Mouse (Mus musculus): ENCODE results near the gene Btn2a2.
A peak's percentile ranks its signal among the peaks of the same experiment; 100 is the strongest.

Btn2a2 gene

DNA sequence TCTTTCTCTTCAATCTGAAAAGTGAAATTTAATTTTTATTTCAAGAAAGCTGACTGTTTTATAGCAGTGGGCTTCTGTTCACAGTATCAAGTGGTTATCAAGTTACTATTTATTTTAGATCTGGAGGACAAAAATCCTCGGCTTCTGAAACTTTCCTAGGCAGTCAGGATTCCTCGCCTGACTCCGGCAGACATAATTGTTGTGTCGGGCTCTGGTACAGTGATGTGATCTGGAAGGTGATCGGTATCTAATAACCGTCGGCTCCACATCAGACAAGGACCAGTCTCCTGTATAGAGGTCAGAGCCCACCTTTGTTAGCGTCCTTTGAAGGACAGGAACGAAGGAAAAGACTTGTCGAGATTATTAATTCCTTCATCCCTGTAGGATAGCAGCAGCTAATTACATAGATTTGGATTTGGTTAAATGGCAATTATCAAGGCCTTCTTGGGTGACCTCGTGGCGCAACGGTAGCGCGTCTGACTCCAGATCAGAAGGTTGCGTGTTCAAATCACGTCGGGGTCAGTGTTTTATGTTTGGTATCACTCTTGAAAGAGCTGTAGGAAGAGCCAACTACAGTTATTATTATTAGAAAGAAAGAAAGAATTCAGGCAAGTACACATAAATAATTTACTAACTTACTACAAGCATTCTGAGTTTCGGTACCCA lies 9.1 kb upstream of the Btn2a2 start:
- no peak for DNase-seq (ENCODE audit: low spot score)

DNA sequence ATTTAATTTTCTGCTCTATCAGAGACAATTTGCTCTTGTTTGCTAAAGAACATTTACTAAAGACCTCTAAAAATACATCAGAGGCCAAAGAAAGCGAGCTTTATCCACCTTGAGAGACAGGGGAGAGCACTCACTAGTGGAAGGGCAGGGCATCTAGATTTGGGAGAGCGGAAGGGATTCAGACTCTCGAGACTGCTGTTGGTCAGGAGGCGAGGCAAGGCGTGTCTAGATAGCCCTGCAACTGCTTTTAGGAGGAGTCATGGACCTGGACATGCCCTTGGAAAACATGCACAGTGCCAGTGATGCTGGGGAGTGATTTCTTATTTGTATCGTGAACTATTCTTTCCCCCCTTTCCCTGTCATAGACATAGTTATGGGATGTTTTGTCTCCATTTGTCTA lies 6.9 kb upstream of the Btn2a2 start:
- peak; percentile 20 for DNase-seq (ENCODE audit: low spot score)

DNA sequence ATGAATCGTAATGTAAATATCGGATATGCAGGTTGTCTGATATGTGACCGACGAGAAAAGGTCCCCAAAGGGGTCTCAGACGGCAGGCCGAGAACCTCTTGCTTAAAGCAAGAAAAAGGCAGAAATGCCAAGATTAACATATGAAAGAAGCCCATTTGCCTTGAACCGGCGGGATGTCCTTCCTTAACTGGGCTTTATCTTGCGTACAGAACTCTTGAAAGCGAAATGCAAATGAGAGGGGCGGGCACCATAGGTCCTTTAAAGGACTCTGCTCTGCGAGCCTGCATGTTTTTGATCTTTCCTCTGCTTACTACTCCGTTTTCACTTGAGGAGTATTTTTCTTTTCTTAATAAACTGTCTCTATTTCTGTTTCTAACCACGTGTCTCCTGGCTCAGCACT lies 3.3 kb upstream of the Btn2a2 start:
- DNase-seq (ENCODE audit: low spot score), result no peak

DNA sequence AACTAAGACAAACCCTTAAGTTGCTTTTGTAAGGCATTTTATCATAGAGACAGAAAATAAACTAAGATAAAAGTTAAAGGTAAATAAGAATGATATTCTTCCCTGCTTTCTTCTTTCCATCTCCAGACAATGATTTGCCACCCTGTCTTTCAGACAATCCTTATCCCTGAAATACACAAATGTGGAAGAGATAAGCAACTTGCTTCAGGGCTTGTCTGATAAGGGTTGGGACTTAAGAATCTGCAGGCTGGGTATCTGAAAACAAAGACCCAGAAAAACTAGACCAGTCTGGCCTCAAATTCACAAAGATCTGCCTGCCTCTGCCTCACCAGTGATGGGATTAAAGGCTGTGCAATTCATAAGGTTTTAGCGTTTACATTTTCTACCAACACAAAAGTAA lies 2.6 kb upstream of the Btn2a2 start:
- no peak for DNase-seq (ENCODE audit: low spot score)

DNA sequence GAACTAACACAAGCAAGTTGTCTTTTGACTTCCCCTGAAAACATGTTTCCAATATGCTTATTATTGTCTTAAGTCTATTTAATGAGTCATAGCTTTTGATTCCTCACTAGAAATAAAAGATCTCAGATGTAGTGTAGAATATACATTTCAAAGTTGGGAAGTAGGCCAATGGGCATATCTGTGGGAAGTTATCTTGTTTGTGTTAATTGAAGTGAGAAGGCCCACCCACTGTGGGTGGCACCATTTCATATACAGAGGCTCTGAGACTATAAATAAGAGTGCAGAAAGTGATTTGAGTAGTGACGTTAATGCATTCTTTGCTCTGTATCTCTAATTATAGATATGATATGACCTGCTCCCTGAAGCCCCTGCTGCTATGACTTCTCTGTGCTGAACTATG lies 2.2 kb upstream of the Btn2a2 start:
- no peak for DNase-seq (ENCODE audit: low spot score)

DNA sequence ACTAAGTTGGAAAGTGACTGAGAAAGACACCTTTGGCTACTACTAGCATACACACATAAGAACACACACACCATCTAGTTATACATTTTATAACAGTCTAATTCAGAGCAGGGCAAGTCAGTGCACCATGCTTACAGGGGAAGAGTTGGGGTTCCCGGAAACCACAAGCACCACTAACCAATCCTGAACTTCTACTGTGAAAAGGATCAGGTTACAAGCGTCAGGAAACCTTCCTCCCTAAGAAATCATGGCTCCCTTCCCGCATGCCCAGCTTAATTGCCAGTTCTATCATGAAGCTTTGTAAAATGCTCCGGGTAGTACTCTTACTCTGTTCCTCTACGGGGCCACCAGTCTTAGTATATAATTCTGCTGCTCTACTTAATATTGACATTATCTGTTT lies 3.4 kb downstream of the Btn2a2 start:
- no peak for DNase-seq (ENCODE audit: low spot score)

DNA sequence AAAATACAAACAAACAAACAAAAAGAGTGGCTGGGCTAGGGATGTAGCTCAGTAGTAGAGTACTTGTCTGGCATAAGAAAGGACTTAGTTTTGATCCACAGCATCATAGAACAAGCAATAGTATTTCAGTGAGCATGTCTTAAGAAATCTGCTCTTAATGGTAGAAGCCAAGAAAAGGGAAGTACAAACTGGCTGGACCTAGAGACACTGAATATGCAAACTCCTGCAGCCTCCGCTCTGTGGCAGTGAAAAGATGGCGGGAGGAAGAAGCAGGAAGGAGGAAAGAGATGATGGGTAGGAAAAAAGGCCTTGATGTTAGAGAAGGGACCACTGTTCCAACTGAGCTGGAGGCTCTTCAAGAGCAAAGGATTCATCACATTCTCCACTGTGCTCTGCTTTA lies 5.5 kb downstream of the Btn2a2 start:
- no peak for DNase-seq (ENCODE audit: low spot score)

DNA sequence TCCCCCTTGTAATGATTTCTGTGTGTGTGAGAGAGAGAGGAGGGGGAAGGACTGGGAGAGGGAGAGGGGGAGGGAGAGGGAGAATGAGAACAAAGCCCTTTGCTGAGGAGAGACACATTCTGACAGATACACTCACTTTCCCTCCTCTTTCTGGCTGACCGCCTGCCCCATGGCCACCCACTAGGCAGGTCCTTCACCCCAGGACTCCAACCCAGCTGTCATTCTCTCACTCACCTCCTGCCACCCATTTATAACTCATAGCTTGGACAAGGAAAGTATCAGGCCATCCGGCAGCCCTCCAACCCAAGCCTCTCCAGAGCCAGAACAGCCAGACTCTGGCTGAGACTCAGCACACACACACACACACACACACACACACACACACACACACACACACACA lies 13.0 kb downstream of the Btn2a2 start:
- DNase-seq (ENCODE audit: low spot score), result no peak

DNA sequence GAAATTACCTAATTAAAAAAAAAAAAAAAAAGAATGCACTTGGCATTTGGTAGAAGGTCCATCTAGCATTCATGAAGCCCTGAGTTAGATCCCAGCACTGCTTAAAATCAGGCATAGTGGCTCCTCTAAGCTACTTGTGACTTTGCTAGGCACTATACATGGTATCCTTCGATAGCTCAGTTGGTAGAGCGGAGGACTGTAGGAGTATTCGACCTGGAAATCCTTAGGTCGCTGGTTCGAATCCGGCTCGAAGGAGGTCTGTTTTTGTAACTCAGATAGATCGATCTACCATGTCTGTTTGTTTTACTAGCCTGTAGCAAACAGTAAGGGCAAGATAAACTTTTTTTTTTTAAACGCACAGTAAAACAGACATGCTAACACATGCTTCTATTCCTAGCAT lies 21.7 kb downstream of the Btn2a2 start:
- peak; percentile 60 for DNase-seq (ENCODE audit: low spot score)

DNA sequence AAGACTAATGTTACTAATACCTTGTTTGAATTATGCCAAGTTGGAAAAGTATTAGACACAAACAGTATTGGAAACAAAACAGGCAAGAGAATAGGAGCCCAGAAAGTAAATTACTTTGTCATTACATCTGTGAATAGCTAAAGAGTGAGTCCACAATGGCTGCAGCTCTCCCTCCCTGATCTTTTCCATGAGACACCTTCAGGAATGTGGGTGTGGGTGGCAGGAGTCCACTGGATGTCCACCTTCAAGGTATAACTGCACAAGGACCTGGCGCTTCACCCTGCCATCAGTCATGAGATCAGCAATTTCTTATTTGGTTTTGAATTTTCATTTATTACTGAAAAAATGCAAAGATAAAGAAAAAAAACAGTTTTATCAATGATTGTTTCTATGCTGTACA lies 22.4 kb downstream of the Btn2a2 start:
- no peak for DNase-seq (ENCODE audit: low spot score)

DNA sequence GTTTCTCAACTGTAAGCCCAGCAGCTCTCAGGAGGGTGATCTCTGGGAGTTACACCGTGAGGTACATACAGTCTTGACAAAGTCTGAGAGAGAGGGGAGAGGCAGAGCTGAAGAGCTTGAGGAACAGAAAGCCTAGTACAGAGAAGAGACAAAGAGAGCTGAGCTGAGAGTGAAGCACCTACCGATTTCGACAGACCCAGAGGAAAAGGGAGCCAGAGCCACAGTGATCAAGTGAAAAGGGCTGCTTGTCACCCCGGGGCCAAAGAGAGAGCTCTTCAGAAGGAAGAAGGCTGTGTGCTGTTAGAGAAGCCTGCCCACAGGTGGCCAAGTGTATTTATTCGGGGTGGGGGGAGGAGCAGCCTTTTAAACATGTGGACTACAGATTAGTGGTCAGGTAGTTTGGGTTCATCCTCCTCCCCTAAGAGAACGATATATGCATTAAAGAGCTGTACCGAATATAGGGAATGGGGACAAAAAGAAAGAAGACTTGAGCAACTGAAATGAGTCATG lies 23.0 kb downstream of the Btn2a2 start, which contains the start of gene Btn1a1:
Gene Btn1a1, minus strand, starts transcription at position 302 of the 510 bp plus-strand sequence.
- no peak for DNase-seq (ENCODE audit: low spot score)

DNA sequence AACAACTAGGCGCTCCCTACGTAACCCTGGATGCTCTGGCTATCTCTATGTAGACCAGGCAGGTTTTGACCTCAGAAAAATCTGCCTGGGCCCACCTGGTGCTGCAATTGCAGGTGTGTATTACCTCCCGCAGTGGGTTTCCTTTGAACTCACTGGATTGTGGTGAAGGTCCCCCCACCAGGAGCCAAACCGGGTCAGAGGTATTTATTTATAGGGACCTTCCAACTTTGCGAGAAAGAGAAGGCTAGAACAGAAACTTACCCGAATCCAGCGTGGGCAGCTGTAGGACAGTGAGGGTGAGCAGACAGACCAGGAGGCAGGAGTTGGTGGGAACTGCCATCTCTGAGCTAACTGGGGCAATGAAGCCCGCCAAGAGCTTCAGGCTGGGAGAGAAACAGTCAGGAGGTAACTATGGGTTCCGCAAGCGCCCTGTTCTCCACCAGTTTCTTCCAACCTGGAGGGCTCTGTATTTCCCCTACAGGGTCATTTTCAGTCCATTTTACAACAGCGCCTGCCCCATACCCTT lies 23.8 kb downstream of the Btn2a2 start:
- no peak for DNase-seq (ENCODE audit: low spot score)

DNA sequence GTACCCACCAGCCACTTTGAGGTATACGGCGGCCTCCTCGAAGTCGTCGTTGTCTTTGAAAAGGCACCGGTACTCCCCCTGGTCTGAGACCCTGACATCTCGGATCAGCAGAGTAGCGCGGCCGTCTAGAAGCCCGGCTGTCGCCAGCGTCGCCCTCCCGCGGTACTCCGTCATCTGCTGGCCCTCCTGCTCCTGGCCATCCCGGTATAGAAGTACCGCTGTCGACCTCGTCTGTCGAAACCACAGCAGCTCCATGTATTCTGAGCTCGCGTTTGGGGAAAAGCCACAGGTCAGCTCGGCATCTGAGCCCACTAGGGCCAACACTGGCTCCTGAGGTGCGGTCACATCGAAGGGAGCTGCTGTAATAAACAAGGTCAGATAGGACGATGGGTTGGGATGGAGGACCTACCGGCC lies 24.4 kb downstream of the Btn2a2 start:
- DNase-seq (ENCODE audit: low spot score), result no peak

DNA sequence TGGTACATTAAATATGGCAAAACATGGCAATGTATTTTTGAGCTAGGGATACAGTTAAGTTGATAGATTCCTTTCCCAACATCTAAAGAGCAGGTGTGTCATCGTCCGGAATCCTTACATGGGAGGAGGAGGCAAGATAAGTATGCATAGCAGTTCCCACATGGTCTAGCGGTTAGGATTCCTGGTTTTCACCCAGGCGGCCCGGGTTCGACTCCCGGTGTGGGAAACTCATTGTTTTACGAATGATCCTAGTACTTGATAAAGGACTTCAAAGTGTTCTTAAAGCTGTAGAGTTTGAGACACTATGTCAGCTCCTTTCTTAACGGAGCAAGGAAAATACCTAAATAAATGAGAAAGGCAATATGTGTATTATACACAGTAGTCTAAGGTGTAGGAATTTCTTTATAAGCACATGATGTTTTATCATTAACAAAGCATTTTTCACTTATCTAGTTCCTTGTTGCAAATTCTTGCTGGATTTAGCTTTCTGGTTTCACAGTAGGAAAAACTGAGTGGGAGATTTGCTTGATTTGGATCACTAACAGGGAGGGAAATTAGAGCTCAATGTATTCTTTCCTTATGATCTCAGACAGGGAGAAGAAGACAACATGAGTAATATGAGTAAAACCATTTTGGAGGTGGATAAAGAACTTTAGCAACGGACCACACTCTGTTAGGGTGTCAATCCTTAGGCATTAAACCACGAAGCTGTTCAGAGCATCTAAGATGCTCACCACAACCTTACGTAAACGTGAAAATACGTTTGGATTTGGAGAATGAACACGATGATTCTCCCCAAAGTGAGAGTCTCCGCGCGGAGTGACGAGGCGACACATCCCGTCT lies 25.1 kb downstream of the Btn2a2 start:
- peak; percentile 61 for DNase-seq (ENCODE audit: low spot score)

DNA sequence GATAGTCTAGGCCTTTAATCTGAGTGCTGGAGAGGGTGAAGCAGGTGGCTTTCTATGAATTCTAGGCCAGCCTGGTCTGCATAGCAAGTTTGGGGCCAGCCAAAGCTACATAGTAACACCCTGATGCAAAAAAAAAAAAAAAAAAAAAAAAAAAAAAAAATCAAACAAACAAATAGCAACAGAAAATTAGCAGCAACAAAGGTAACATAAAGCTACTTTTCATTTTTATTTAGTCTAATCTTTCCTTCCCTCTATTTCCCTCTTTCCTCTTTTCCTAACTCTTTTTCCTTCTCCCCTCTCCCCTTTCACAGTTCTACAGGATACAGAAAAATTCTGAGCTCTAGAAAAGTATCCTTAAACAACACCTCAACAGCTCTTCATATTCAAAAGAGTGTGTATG lies 26.0 kb downstream of the Btn2a2 start:
- DNase-seq (ENCODE audit: low spot score), result no peak

DNA sequence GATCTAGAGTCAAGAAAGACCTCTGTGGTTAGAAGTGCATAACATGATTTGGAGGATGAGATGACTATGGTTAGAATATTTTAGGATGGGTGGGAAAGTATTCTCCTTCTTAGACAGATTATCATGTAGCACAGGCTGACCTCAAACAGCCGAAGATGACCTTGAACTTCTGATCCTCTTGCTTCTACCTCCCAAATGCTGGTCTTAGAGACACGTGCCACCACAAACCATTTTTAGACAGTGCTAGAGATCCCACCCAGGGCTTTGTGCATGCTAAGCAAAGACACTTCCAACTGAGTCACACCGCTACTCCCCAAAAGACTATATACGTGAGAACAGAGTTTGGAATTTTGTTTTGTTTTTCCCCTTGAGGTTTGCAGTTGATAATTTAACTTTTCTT lies 26.6 kb downstream of the Btn2a2 start:
- no peak for DNase-seq (ENCODE audit: low spot score)

DNA sequence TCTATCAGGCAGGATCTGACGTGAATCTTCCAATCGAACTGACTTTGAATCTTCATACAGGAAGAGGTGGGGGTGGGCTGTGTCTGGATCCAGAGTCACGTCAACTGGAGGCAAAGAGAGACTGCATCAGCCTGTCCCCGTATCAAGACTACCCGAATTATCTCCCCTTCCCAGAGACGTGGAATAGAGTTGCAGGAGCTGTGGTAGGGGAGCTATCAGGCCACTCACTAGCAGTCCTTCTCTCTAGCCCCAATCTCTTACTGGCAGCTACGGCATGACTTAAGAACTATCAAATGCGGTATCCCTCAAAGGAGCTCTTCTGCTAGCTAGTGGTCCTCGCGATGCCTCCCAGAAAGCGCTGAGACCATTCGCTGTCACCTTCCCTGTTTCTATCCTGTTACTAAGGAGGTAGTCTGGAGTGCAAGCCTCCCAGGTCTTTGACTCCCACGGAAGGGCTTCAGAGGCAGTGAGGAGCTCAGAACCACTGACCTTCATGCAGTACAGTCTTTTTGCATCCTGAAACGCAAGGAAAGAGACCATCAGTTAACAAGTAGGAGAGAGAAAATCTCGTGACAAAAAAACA lies 29.3 kb downstream of the Btn2a2 start:
- no peak for DNase-seq (ENCODE audit: low spot score)

DNA sequence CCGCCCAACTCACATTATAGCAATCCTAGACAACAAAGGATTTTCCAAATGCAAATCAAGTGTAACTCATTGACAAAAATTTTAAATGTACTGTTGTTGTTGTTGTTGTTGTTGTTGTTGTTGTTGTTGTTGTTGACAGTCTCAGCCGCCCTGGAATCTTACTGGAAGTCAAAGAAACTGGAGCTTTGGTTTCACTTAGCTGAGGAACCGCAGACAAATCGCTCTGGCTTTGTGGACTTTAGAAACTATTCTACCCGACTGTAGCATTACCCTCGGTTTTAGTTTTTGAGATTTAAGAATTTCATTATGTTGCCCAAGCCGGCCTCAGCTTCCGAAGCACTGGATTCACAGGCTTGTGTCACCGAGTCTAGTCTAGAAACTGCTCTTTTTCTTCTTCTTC lies 34.7 kb downstream of the Btn2a2 start:
- DNase-seq (ENCODE audit: low spot score), result no peak

DNA sequence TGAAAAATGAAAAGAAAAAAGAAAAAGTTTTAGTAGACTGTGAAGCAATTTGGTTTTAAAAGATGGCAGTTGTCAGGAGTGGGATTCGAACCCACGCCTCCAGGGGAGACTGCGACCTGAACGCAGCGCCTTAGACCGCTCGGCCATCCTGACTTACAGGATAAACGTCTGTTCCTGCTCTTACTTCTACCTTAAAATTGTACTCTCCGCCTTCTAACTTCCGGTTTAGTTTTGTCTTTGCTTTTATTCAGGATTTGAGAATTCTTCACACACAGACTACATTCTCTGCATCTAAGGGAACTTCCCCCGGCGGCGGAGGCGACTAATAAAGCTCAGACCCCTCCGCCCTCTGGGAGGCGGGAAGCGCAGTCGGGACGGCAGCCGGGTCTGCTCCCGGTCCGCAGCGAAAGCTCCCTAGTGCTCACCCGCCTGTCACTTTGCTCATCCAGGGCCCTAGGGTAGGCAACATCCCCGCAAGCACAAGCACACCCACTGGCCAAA lies 35.2 kb downstream of the Btn2a2 start:
- DNase-seq (ENCODE audit: low spot score), result peak; percentile 74

DNA sequence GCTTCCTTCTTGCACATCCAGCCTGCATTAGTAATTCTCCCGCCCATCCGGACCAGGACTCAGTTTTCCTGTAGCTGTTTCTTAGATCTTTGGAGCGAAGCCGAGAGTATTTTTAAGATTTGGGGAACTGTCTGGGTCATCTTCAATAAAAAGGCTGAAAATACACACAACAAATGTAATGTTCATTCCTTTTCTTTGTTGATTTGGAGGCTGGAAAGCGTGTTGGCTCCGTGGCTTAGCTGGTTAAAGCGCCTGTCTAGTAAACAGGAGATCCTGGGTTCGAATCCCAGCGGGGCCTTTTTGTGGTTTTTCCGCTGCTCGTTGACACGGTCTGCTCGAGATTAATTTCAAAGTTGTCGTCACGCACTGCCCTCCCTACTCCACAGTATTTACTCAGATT lies 38.3 kb downstream of the Btn2a2 start:
- DNase-seq (ENCODE audit: low spot score), result peak; percentile 82

DNA sequence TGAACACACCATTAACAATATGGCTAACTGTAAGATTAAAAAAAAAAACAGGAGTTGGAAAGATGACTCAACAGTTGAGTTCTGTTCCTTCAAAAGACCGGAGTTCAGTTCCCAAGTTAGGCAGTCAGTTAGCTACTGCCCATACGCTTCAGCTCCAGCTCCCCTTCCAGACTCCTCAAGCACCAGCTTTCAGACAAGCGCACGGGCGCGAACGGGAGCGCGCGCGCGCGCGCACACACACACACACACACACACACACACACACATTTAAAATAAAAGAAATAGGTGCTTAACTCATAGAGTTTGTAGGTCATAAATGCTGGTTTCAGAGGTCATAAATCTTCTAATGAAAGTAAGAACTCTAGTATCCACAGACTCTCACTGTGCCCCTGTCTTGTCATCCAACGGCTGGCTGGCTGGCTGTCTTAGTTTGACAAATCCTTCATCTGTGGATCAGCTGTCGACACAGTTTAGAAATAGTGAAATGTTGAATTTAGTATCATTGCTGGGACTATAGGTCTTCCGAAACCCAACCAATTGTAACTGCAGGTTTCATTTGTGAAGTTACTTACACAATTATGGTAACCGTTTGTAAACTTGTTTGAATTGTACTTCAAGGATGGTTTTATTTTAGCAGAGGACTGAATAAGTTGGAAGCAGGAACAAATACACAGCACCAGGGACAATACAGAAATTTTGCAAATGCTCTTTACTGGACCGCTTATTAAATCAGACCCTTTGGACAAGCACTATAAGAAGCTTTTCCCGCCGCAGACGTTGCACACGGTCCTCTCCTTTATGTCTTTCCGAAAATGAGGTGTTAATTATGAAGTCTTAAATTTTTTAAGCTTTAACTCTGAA lies 39.2 kb downstream of the Btn2a2 start:
- peak; percentile 47 for DNase-seq (ENCODE audit: low spot score)

DNA sequence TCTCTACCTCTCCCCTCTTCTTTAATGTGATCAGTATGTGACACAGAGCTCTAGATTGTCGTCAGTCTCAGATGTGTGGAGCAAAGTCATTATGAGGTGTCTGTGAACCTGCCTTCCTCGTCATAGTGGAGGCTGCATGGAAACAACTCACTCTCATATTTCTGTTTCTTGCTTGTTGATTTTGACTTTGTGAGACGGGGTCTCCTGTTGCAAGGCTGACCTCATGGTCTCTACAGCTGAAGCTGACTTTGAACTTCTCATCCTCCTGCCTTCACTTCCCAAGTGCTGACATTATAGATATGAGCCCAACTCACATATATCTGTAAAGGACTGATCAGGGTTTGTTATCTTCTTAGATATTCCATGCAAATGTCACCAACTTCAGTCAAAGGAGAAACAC lies 39.9 kb downstream of the Btn2a2 start:
- DNase-seq (ENCODE audit: low spot score), result no peak

All from testis, postnatal 14 days (tissue).